Mouse (Mus musculus) megakaryocyte, embryonic 14.5 days (primary cell): ENCODE data around the gene Efnb3. TPM values are rescaled to one million over a fixed set of nuclear protein-coding genes. Genes with fewer than 3 reads are reported as not detected.
A peak's percentile ranks its signal among the peaks of the same experiment; 100 is the strongest.

Experiments used
- H3K27me3 ChIP-seq: replicated peaks from 2 replicates; pipeline ENCODE3; 2012; ENCODE audit warnings: inconsistent platforms
- H3K36me3 ChIP-seq: replicated peaks from 2 replicates; pipeline ENCODE3; 2012; ENCODE audit warnings: low read length, inconsistent platforms, mixed read lengths
- H3K4me1 ChIP-seq: 2 replicates; pipeline ENCODE4 v1.6.1; 2012; ENCODE audit warnings: inconsistent platforms
- H3K4me3 ChIP-seq: replicated peaks from 2 replicates; pipeline ENCODE3; 2012; ENCODE audit warnings: moderate library complexity, mild to moderate bottlenecking, inconsistent platforms
- H3K9me3 ChIP-seq: 2 replicates; pipeline ENCODE4 v1.6.1; 2012; ENCODE audit warnings: inconsistent platforms
- FLI1 ChIP-seq: IDR thresholded peaks from 2 replicates; pipeline ENCODE4 v1.6.1; 2012; ENCODE audit warnings: low read length, inconsistent platforms, mixed read lengths
- GATA1 ChIP-seq: IDR thresholded peaks from 3 replicates; pipeline ENCODE4 v1.6.1; 2012; ENCODE audit warnings: mixed read lengths, low read length, inconsistent platforms, borderline replicate concordance
- polyA plus RNA-seq: library from polyadenylated mRNA; stranded (reverse); fragments of >175 nt; gene quantifications from 2 replicates; pipeline ENCODE4 v1.2.3, GENCODE M21; 2012; ENCODE audit warnings: low replicate concordance; ENCODE audit not compliant: insufficient read depth

The Efnb3 gene
- polyA plus RNA-seq, 1 experiment, result 0.51 TPM

GRCm38 (mm10) chr11:69584937-69585336 is 24.9 kb upstream of the Efnb3 start:
- Histone ChIP-seq H3K9me3 (no peaks in the 10 kb centered on the region), H3K27me3 (no peaks in the 10 kb centered on the region), H3K4me3 (peak overlapping the region; percentile 50), H3K36me3 (peaks cover 62% of the 10 kb centered on the region), H3K4me1 (peaks cover 75% of the 10 kb centered on the region)
- TF ChIP-seq GATA1, result no peak
- TF ChIP-seq FLI1, result no peak

GRCm38 (mm10) chr11:69584008-69584407 is 24.0 kb upstream of the Efnb3 start:
- H3K4me3 ChIP-seq, result no peak overlapping the region
- no peaks in the 10 kb centered on the region for H3K27me3 ChIP-seq
- peaks cover 53% of the 10 kb centered on the region for H3K36me3 ChIP-seq
- TF ChIP-seq FLI1 (no peak), GATA1 (no peak)
- H3K9me3 ChIP-seq, result no peaks in the 10 kb centered on the region
- peaks cover 66% of the 10 kb centered on the region for H3K4me1 ChIP-seq

- Histone ChIP-seq H3K36me3 (peaks cover 41% of the 10 kb centered on the region), H3K9me3 (no peaks in the 10 kb centered on the region), H3K27me3 (no peaks in the 10 kb centered on the region), H3K4me1 (peaks cover 65% of the 10 kb centered on the region), H3K4me3 (peak overlapping the region; percentile 100)
- TF ChIP-seq GATA1 (no peak), FLI1 (no peak)
These were observed 22.3 kb upstream of the Efnb3 start for GRCm38 (mm10) chr11:69582230-69582805.

GRCm38 (mm10) chr11:69581814-69582213 is 21.8 kb upstream of the Efnb3 start:
- Histone ChIP-seq H3K36me3 (peaks cover 42% of the 10 kb centered on the region), H3K4me1 (peaks cover 68% of the 10 kb centered on the region), H3K4me3 (peak overlapping the region; percentile 100), H3K9me3 (no peaks in the 10 kb centered on the region), H3K27me3 (no peaks in the 10 kb centered on the region)
- no peak for TF ChIP-seq FLI1
- TF ChIP-seq GATA1, result no peak

GRCm38 (mm10) chr11:69581147-69581688 is 21.2 kb upstream of the Efnb3 start:
- H3K36me3 ChIP-seq, result peaks cover 41% of the 10 kb centered on the region
- peak overlapping the region; percentile 100 for H3K4me3 ChIP-seq
- no peaks in the 10 kb centered on the region for H3K27me3 ChIP-seq
- TF ChIP-seq GATA1 (no peak), FLI1 (no peak; the same call in 1 of the 2 replicates)
- peaks cover 68% of the 10 kb centered on the region for H3K4me1 ChIP-seq
- H3K9me3 ChIP-seq, result no peaks in the 10 kb centered on the region

- H3K4me1 ChIP-seq, result peaks cover 68% of the 10 kb centered on the region
- H3K4me3 ChIP-seq, result peak overlapping the region; percentile 100
- no peaks in the 10 kb centered on the region for H3K27me3 ChIP-seq
- H3K9me3 ChIP-seq, result no peaks in the 10 kb centered on the region
- H3K36me3 ChIP-seq, result peaks cover 43% of the 10 kb centered on the region
- TF ChIP-seq GATA1 (no peak), FLI1 (no peak)
These were observed 20.7 kb upstream of the Efnb3 start for GRCm38 (mm10) chr11:69580572-69581146.

GRCm38 (mm10) chr11:69580091-69580514 is 20.1 kb upstream of the Efnb3 start, which contains the start of the genes Wrap53 and Trp53:
Wrap53 (minus strand) TSS chr11:69580255.
Trp53 (plus strand) TSS chr11:69580359.
- Histone ChIP-seq H3K9me3 (no peaks in the 10 kb centered on the region), H3K4me1 (peaks cover 68% of the 10 kb centered on the region), H3K27me3 (no peaks in the 10 kb centered on the region), H3K36me3 (peaks cover 49% of the 10 kb centered on the region), H3K4me3 (peak within 1 kb of the TSS; percentile 100)
- TF ChIP-seq GATA1 (no peak), FLI1 (no peak)

- H3K9me3 ChIP-seq, result no peaks in the 10 kb centered on the region
- peaks cover 50% of the 10 kb centered on the region for H3K36me3 ChIP-seq
- H3K4me3 ChIP-seq, result peak overlapping the region; percentile 100
- H3K4me1 ChIP-seq, result peaks cover 68% of the 10 kb centered on the region
- H3K27me3 ChIP-seq, result no peaks in the 10 kb centered on the region
- TF ChIP-seq FLI1 (no peak), GATA1 (no peak)
These were observed 19.4 kb upstream of the Efnb3 start for GRCm38 (mm10) chr11:69579128-69580017.

- peaks cover 49% of the 10 kb centered on the region for H3K36me3 ChIP-seq
- H3K4me1 ChIP-seq, result peaks cover 64% of the 10 kb centered on the region
- no peaks in the 10 kb centered on the region for H3K27me3 ChIP-seq
- TF ChIP-seq GATA1 (no peak), FLI1 (no peak)
- peak overlapping the region; percentile 100 for H3K4me3 ChIP-seq
- H3K9me3 ChIP-seq, result no peaks in the 10 kb centered on the region
These were observed 18.3 kb upstream of the Efnb3 start for GRCm38 (mm10) chr11:69578301-69578700.

- no peak for TF ChIP-seq GATA1
- no peaks in the 10 kb centered on the region for H3K9me3 ChIP-seq
- peaks cover 61% of the 10 kb centered on the region for H3K36me3 ChIP-seq
- H3K4me1 ChIP-seq, result peaks cover 67% of the 10 kb centered on the region
- H3K27me3 ChIP-seq, result no peaks in the 10 kb centered on the region
- peak overlapping the region; percentile 76 for H3K4me3 ChIP-seq
These were observed 16.3 kb upstream of the Efnb3 start for GRCm38 (mm10) chr11:69576307-69576706.
